Mouse (Mus musculus) G1E (cell line): ENCODE data around the gene Zmat1. TPM values are rescaled to one million over a fixed set of nuclear protein-coding genes. Genes with fewer than 3 reads are reported as not detected.

Experiments
- ATAC-seq: 2 replicates; pipeline ENCODE4 v1.8.0; 2016; ENCODE audit warnings: mild to moderate bottlenecking; ENCODE audit not compliant: insufficient number of reproducible peaks, poor library complexity, low FRiP score, severe bottlenecking; ENCODE audit errors: extremely low read depth
- DNase-seq: peaks from one replicate; pipeline ENCODE4 v3.0.0; 2012; ENCODE audit warnings: low spot score
- H3K27me3 ChIP-seq: 2 replicates; pipeline ENCODE4 v1.6.1; 2012; ENCODE audit warnings: mild to moderate bottlenecking, low read length, inconsistent platforms; ENCODE audit not compliant: insufficient read depth
- H3K36me3 ChIP-seq: replicated peaks from 2 replicates; pipeline ENCODE3; 2012; ENCODE audit warnings: mild to moderate bottlenecking, inconsistent platforms
- H3K4me1 ChIP-seq: 2 replicates; pipeline ENCODE4 v1.6.1; 2012; ENCODE audit warnings: low read depth, low read length, inconsistent platforms, mixed read lengths; ENCODE audit not compliant: insufficient read depth
- H3K4me3 ChIP-seq: 2 replicates; pipeline ENCODE4 v1.5.1; 2012; ENCODE audit warnings: low read depth, mild to moderate bottlenecking, inconsistent platforms, low read length, moderate library complexity, mixed read lengths
- H3K9me3 ChIP-seq: replicated peaks from 2 replicates; pipeline ENCODE4 v1.6.1; 2012; ENCODE audit warnings: inconsistent platforms
- CTCF ChIP-seq: IDR thresholded peaks from 2 replicates; pipeline ENCODE4 v1.5.1; 2012; ENCODE audit warnings: low read depth, low read length, inconsistent platforms, mixed read lengths
- GATA1 ChIP-seq: IDR thresholded peaks from 2 replicates; pipeline ENCODE4 v1.6.1; 2012; ENCODE audit warnings: borderline replicate concordance, low read length, inconsistent platforms, mixed read lengths
- GATA2 ChIP-seq: IDR thresholded peaks from 2 replicates; pipeline ENCODE4 v1.6.1; 2012; ENCODE audit warnings: low read depth, low read length, inconsistent platforms, borderline replicate concordance
- POLR2AphosphoS5 ChIP-seq: IDR thresholded peaks from 2 replicates; pipeline ENCODE4 v1.6.1; 2012; ENCODE audit warnings: low read depth, low read length, inconsistent platforms; ENCODE audit not compliant: insufficient replicate concordance
- TAL1 ChIP-seq: conservative IDR thresholded peaks from 2 replicates; pipeline ENCODE4 v1.6.1; 2012; ENCODE audit warnings: low read depth, low read length, inconsistent platforms, mixed read lengths
- polyA plus RNA-seq: library from polyadenylated mRNA; stranded (reverse); fragments of >175 nt; gene quantifications from 2 replicates; pipeline ENCODE4 v1.2.3, GENCODE M21; 2012
- total RNA-seq, 2 experiments: library from RNA; stranded (forward) in 1 of 2; stranded (reverse) in 1 of 2; fragments of 200-1000 nt in 1 of 2; fragments of >200 nt in 1 of 2; fragmentation: Nextera tagmentation in 1 of 2; gene quantifications; 2 replicates each; pipeline ENCODE4 v1.2.3; 2014 to 2017

The Zmat1 gene
- total and polyA plus RNA-seq, 3 experiments = 0.60 to 8.7 (median 0.96) TPM

DNA sequence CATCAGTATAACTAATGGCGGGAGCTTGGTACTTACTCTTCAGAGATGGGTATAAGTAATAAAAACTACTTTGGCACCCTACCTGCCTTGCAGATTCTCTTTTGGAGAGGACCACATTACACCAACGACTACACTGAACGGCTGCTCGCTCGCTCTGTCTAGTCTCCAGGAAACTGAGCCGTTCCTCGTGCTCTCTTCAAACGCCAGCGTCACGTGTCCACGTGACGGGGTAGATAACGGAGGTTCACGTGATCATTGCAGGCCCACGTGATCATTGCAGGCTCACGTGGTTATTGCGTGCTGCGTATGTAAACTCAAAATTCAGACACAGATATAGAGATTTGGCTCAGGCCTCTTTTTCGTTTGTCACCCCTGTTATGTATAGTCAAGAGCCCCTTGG lies 44.5 kb downstream of the Zmat1 start, which contains the start of gene Nxf2:
TSS of gene Nxf2 (minus strand) at position 209 of the 400 bp plus-strand sequence.
- ATAC-seq = no peak
- Histone ChIP-seq H3K27me3 (no peaks in the 10 kb centered on the region; the same call in 1 of the 2 replicates), H3K9me3 (peaks cover 2% of the 10 kb centered on the region; the same call in 1 of the 2 replicates), H3K4me3 (no peak within 1 kb of the TSS), H3K4me1 (no peaks in the 10 kb centered on the region), H3K36me3 (no peaks in the 10 kb centered on the region)
- no peak for DNase-seq
- TF ChIP-seq GATA1 = no peak

DNA sequence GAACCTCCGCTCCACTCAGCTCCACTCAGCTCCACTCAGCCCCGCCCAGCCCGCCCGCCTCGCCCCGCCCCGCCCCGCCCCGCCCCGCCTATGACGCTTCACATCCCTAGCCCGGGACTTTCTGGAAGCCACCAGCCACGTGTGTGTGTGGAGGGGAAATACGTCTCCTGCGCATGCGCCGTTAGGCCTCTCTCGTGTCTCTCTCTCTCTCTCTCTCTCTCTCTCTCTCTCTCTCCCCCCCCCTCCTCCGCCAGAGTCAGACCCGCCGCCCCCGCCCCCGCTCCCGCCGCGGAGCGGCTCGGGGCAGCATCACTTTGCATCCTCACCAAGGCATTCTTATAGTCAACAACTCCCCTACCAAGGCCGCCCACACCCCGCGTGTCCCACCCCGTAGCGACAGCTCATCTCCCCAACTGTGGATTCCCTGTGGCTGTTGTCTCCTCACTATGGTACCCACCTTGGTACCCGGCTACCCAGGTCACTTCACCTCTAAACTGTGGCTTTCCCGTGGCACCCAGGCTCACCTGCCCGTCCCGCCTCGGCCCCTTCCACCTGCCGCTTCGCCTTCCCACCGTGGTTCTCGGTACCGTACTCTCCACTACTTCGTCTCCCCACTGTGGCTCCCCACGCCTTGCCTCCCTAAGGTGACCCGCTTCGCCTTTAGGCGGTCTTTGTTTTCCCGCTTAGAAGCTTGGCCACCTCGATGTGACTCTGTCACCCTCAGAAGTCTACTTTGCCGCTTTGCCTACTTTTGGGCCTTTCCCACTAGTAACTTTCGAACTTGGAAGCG lies 45.5 kb downstream of the Zmat1 start:
- Histone ChIP-seq H3K9me3 (peaks cover 2% of the 10 kb centered on the region; the same call in 1 of the 2 replicates), H3K27me3 (no peaks in the 10 kb centered on the region; the same call in 1 of the 2 replicates), H3K4me3 (no peak overlapping the region), H3K4me1 (no peaks in the 10 kb centered on the region), H3K36me3 (no peaks in the 10 kb centered on the region)
- TF ChIP-seq TAL1 = no peak
- no peak for TF ChIP-seq CTCF
- TF ChIP-seq GATA1 = no peak
- no peak for TF ChIP-seq GATA2
- no peak for TF ChIP-seq POLR2AphosphoS5
- DNase-seq (no peak), ATAC-seq (no peak)

DNA sequence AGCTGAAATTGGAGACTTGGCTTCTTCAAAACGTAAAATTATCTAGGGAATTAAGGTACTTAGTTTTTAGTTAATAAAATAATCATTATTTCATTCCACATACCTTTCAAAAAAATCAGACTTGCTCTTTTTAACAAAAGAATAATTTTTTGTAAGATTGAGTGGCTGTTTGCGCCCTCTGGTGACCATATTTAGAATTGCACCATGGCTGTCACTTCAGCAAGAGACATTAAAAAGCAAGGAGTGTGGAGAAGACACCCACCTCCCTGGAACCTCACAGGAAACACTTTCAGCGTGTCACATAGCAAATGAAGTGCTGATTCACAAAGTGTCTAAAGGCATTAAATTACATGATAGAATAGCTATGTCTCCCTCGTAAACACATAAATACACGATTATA lies 78.6 kb downstream of the Zmat1 start:
- Histone ChIP-seq H3K9me3 (no peaks in the 10 kb centered on the region), H3K4me3 (no peak overlapping the region), H3K4me1 (no peaks in the 10 kb centered on the region), H3K27me3 (no peaks in the 10 kb centered on the region), H3K36me3 (no peaks in the 10 kb centered on the region)
- ATAC-seq (no peak), DNase-seq (no peak)
- no peak for TF ChIP-seq POLR2AphosphoS5
- no peak for TF ChIP-seq GATA2
- TF ChIP-seq TAL1 = no peak
- peak; percentile 37; the same call in 1 of the 2 replicates for TF ChIP-seq CTCF

DNA sequence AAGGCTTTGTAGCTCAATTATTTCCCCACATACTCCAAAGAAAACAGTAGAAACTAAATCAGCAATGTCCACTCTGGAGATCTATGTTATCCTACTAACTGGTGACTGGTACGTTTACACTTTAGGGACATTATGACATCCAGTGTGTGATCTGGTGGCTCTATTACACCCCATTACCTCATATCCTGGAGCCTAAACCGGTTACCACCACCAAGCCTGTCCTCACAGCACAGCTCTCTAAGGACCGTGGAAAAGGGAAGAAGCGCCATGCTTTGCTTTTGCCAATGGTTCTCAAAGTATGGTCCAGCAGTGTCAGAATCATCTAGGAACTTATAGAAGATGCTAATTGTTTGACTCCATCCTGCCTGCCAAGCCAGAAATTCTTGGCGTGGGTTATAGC lies 79.1 kb downstream of the Zmat1 start:
- TF ChIP-seq POLR2AphosphoS5 = no peak
- no peak for TF ChIP-seq CTCF
- TF ChIP-seq GATA2 = no peak
- no peak for TF ChIP-seq TAL1
- no peak for TF ChIP-seq GATA1
- no peaks in the 10 kb centered on the region for H3K36me3 ChIP-seq
- DNase-seq (no peak), ATAC-seq (no peak)
- no peaks in the 10 kb centered on the region for H3K4me1 ChIP-seq
- H3K4me3 ChIP-seq = no peak overlapping the region
- no peaks in the 10 kb centered on the region for H3K27me3 ChIP-seq
- no peaks in the 10 kb centered on the region for H3K9me3 ChIP-seq

DNA sequence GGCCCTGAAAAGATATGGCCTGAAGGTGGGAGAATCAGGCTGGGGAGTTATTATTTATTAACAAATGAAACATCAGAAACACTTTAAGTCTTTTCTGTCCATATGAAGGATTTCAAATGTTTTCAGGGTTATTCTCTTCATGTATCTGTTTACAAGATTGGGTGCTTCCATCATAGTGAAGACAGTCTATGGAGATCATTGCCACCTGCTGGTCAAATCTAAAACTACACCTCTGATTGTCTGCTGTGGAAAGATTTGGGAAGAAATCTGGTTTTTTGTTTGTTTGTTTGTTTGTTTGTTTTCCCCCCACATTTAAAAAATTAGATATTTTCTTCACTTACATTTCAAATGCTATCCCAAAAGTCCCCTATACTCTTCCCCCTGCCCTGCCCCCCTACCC lies 84.0 kb downstream of the Zmat1 start:
- Histone ChIP-seq H3K36me3 (no peaks in the 10 kb centered on the region), H3K27me3 (no peaks in the 10 kb centered on the region), H3K4me1 (no peaks in the 10 kb centered on the region), H3K9me3 (no peaks in the 10 kb centered on the region), H3K4me3 (no peak overlapping the region)
- ATAC-seq = no peak
- no peak for TF ChIP-seq TAL1
- TF ChIP-seq POLR2AphosphoS5 = no peak
- TF ChIP-seq GATA1 = no peak
- no peak for TF ChIP-seq CTCF
- no peak for TF ChIP-seq GATA2
- no peak for DNase-seq

DNA sequence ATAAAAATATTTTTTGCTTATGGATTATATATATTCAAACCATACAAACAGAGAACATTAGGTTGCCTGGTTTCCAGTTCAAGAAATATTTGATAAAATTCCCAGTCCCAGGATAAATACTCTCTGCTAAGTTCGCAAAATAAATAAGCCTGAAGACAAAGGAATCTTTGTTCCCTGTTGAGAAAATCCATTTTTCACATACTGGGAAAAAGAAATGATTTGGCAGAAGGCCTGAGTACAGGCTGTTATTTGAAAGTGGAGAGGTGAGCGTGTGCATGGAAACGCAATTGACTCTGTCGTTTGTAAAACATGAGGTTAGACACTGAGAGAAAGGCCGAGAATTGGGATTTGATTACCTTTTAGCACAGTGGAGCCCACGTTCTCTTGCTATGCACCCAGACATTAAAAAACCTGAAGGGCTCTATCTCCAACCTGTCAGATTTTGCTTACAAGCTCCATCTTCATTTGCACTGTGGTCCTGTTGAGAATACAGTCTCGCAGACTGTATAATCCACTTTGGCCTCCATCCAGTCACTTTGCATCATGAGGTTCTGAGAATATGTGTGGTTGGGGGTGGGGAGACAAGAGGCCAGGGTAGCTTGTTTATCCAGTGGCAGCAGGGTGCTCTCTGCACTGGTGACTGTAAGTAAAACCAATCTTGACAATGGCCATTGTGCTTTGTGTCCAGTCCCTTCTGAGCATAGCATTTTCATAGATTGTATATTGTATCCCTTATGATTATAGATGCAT lies 85.2 kb downstream of the Zmat1 start:
- TF ChIP-seq GATA2 (no peak), POLR2AphosphoS5 (no peak), CTCF (no peak), TAL1 (no peak), GATA1 (no peak)
- DNase-seq = no peak
- Histone ChIP-seq H3K4me3 (no peak overlapping the region), H3K9me3 (no peaks in the 10 kb centered on the region), H3K36me3 (no peaks in the 10 kb centered on the region), H3K4me1 (no peaks in the 10 kb centered on the region), H3K27me3 (no peaks in the 10 kb centered on the region)
- ATAC-seq = no peak

Other genes starting within 250 kb of the Zmat1 start
- 22.9 and 26.6 TPM in 2 replicates for gene Armcx2, start 200.0 kb downstream of the Zmat1 start, total RNA-seq (2014; fragmentation: Nextera tagmentation)
- 7.3 and 8.4 TPM in 2 replicates for gene Armcx2, start 200.0 kb downstream of the Zmat1 start, total RNA-seq (2017)
- gene Armcx2, start 200.0 kb downstream of the Zmat1 start, polyA plus RNA-seq = 11.6 and 17.6 TPM in 2 replicates
- gene Nxf2, start 44.5 kb downstream of the Zmat1 start, total RNA-seq (2014; fragmentation: Nextera tagmentation) = not detected in 2 replicates
- not detected in 2 replicates for gene Nxf2, start 44.5 kb downstream of the Zmat1 start, total RNA-seq (2017)
- 0.02 TPM in 1 of 2 replicates, not detected in the other for gene Nxf2, start 44.5 kb downstream of the Zmat1 start, polyA plus RNA-seq
- gene Gm15023, start 168.4 kb upstream of the Zmat1 start, total RNA-seq (2014; fragmentation: Nextera tagmentation) = not detected in 2 replicates
- not detected in 2 replicates for gene Gm15023, start 168.4 kb upstream of the Zmat1 start, total RNA-seq (2017)
- gene Gm15023, start 168.4 kb upstream of the Zmat1 start, polyA plus RNA-seq = not detected in 2 replicates
- not detected in 2 replicates for gene Tceal6, start 201.5 kb upstream of the Zmat1 start, total RNA-seq (2014; fragmentation: Nextera tagmentation)
- not detected in 2 replicates for gene Tceal6, start 201.5 kb upstream of the Zmat1 start, total RNA-seq (2017)
- gene Tceal6, start 201.5 kb upstream of the Zmat1 start, polyA plus RNA-seq = not detected in 2 replicates